Mouse (Mus musculus) erythroblast, embryonic 14.5 days (primary cell): Measurements from ENCODE around the gene Tas2r108.

ENCODE experiments used
- GATA1 ChIP-seq: IDR thresholded peaks from 2 replicates; pipeline ENCODE4 v1.6.1; 2012; ENCODE audit warnings: low read length, inconsistent platforms, mixed read lengths
- TAL1 ChIP-seq: IDR thresholded peaks from 3 replicates; pipeline ENCODE4 v1.6.1; 2012; ENCODE audit warnings: low read length, inconsistent platforms, mixed read lengths

GRCm38 (mm10) chr6:40476132-40476531 lies 17.2 kb upstream of the Tas2r108 start:
- TF ChIP-seq GATA1 (no peak), TAL1 (no peak)
